Mouse (Mus musculus) kidney, adult 2 months (tissue): ENCODE measurements around the gene Cep70. TPM values are rescaled to one million over a fixed set of nuclear protein-coding genes. Genes with fewer than 3 reads are reported as not detected.
A peak's percentile ranks its signal among the peaks of the same experiment; 100 is the strongest.

Source experiments
- DNase-seq: peaks from one replicate; pipeline ENCODE4 v3.0.0; 2021
- H3K27ac ChIP-seq: fragments of 200-500 bp; 2 replicates; pipeline ENCODE4 v1.5.1; 2012; ENCODE audit warnings: low read depth, low read length, control low read depth, inconsistent platforms; ENCODE audit not compliant: insufficient read depth
- H3K27me3 ChIP-seq: fragments of 200-500 bp; replicated peaks from 2 replicates; pipeline ENCODE4 v1.6.1; 2012; ENCODE audit warnings: mild to moderate bottlenecking, moderate library complexity, low read length, inconsistent platforms; ENCODE audit not compliant: control insufficient read depth, insufficient read depth
- H3K36me3 ChIP-seq: fragments of 200-500 bp; 2 replicates; pipeline ENCODE4 v1.6.1; 2012; ENCODE audit warnings: mild to moderate bottlenecking, moderate library complexity, low read length, inconsistent platforms; ENCODE audit not compliant: control insufficient read depth, insufficient read depth
- H3K4me1 ChIP-seq: fragments of 200-500 bp; 2 replicates; pipeline ENCODE4 v1.6.1; 2011; ENCODE audit warnings: low read length; ENCODE audit not compliant: control insufficient read depth, insufficient read depth
- H3K4me3 ChIP-seq: fragments of 200-500 bp; 2 replicates; pipeline ENCODE4 v1.5.1; 2011; ENCODE audit warnings: mild to moderate bottlenecking, low read depth, low read length, control low read depth; ENCODE audit not compliant: insufficient read depth
- CTCF ChIP-seq: fragments of 200-500 bp; conservative IDR thresholded peaks from 2 replicates; pipeline ENCODE4 v1.5.1; 2011; ENCODE audit warnings: low read depth, mild to moderate bottlenecking, control low read depth, low read length, moderate library complexity, mixed read lengths; ENCODE audit not compliant: insufficient read depth, insufficient read length
- POLR2A ChIP-seq: fragments of 200-500 bp; IDR thresholded peaks from one replicate; pipeline ENCODE4 v1.6.1; 2011; ENCODE audit warnings: low read depth, low read length, control low read depth
- WGBS: fragments of 180-500 bp; shearing (Covaris S2); methylation state at CpG from one replicate; pipeline ENCODE4 v1.1.7; 2018; 5-methylcytosine and 5-hydroxymethylcytosine counted together
- polyA plus RNA-seq: library from polyadenylated mRNA; depleted of rRNA; stranded (reverse); fragments of >200 nt; gene quantifications from 2 replicates; pipeline ENCODE4 v1.2.3, GENCODE M21; 2012

The Cep70 gene
- polyA plus RNA-seq, 1 experiment: 2.2 TPM

DNA sequence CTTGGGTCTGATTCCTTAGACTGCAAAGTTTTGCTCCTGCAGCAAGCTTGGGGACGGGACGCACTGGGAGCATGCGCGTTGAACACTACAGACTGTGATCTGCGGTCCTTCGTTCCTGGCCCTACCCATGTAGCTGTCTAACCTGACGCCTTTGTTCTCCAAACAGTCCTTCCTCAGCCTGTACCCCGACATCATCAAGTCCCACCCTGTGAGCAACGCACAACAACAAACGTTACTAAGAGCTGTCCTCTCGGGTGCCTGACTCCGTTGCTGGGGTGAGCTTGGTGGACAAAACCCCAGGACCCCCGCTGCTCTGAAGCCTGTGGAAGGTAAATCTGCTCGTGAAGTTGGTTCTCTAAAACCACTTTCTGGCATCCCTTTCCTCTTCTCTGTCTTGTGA, 6.0 kb upstream of the Cep70 start, which contains the start of gene Faiml:
TSS of gene Faiml (minus strand) at position 101 of the 400 bp plus-strand sequence.
- Histone ChIP-seq H3K4me3 (no peak within 1 kb of the TSS), H3K27ac (no peak within 1 kb of the TSS), H3K4me1 (no peaks in the 10 kb centered on the region), H3K27me3 (no peaks in the 10 kb centered on the region), H3K36me3 (no peaks in the 10 kb centered on the region)
- 88% methylated on average over 14 of the region's 14 CpGs for WGBS
- TF ChIP-seq CTCF (no peak), POLR2A (no peak)
- DNase-seq: no peak

DNA sequence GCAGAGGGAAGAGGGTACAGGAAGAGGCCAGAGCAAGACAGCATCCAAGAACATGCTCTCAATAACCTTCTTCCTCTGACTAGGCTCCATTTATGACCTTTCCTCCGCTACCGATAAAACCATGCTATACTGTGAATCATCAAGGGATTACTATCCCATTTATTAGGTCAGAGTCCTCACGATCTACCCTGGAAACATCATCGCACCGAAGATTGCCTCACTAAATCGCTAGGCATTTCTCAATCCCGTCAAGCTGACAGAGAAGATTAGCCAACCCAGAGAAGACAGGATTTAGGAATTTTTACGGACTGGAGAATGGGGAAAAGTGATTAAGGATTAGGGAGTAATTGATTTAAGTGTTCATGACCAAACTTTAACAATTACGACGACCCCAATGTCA, 4.9 kb upstream of the Cep70 start:
- Histone ChIP-seq H3K36me3 (no peaks in the 10 kb centered on the region), H3K4me3 (no peak overlapping the region), H3K27ac (no peak overlapping the region), H3K4me1 (peaks cover 2% of the 10 kb centered on the region; the same call in 1 of the 2 replicates), H3K27me3 (no peaks in the 10 kb centered on the region)
- TF ChIP-seq POLR2A (no peak), CTCF (no peak)
- no peak for DNase-seq
- 85% methylated on average over 10 of the region's 10 CpGs for WGBS

DNA sequence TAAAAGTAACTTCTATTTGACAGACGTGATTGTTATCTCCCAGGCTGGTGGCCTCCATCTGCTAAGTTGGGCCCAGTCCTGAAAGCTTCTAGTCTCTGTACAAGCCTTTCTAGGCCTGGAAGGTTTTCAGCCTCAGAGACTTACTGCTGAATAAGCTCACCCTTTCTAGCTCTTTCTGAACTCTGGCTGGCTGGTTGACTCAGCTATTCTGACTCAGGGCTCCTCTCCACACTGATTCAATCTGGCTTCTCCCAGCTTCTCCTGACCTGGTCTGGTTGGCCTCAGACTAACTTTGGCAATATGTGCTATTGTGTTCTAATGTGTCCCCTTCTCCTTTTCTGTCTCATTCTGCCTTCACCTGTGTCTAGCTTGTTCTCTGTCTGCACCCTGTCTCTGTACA, 3.9 kb upstream of the Cep70 start:
- H3K4me3 ChIP-seq: no peak overlapping the region
- no peak for DNase-seq
- TF ChIP-seq CTCF (no peak), POLR2A (no peak)
- 59% methylated on average over 1 of the region's 1 CpGs for WGBS
- H3K27me3 ChIP-seq: no peaks in the 10 kb centered on the region
- H3K4me1 ChIP-seq: peaks cover 2% of the 10 kb centered on the region; the same call in 1 of the 2 replicates
- no peaks in the 10 kb centered on the region for H3K36me3 ChIP-seq
- H3K27ac ChIP-seq: no peak overlapping the region

DNA sequence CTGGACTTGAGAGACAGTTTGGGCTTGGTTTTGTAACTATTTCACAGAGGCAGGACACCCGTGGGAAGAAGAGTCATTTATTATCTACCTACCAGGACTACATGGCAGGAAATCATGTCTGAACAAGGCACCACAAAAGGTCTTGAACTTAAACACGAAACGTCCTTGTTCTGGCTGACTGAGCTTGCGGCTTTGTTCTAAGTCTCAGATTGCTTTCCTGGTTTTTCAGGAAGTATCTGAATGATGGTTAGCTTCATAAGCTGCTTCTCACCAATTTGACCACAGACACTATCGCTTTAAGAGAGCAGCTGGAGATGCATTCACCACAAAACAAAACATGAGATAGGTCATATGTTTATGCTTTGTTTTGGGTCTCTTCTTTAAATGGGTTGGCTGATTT, 2.6 kb upstream of the Cep70 start:
- Histone ChIP-seq H3K36me3 (no peaks in the 10 kb centered on the region), H3K27me3 (no peaks in the 10 kb centered on the region), H3K4me1 (peaks cover 2% of the 10 kb centered on the region; the same call in 1 of the 2 replicates), H3K4me3 (no peak overlapping the region), H3K27ac (no peak overlapping the region)
- no peak for DNase-seq
- WGBS: 40% methylated on average over 5 of the region's 5 CpGs
- no peak for TF ChIP-seq POLR2A
- TF ChIP-seq CTCF: no peak

DNA sequence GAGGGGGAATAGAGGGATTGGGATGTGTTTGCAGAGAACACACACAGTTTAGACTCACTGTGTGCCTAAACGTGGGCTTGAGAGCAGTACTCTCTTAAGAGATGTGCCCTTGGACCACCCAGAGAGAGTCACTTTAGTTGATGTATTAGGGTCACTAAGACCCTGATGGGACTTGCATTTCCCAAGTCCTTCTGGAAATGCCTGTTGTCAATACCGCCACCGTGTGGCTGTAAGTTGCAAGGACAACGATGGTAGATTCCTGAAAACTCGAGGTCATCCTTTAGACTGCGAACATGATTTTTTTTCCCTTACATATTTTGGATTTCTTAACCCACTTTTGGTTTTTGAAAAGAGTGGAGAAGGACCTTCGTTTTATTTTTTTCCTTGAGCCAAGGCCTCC, 1.1 kb upstream of the Cep70 start:
- Histone ChIP-seq H3K27me3 (no peaks in the 10 kb centered on the region), H3K36me3 (no peaks in the 10 kb centered on the region), H3K27ac (no peak overlapping the region), H3K4me3 (no peak overlapping the region), H3K4me1 (peaks cover 2% of the 10 kb centered on the region; the same call in 1 of the 2 replicates)
- TF ChIP-seq POLR2A: no peak
- peak; percentile 84 for TF ChIP-seq CTCF
- DNase-seq: peak; percentile 66
- 1% methylated on average over 7 of the region's 7 CpGs for WGBS

DNA sequence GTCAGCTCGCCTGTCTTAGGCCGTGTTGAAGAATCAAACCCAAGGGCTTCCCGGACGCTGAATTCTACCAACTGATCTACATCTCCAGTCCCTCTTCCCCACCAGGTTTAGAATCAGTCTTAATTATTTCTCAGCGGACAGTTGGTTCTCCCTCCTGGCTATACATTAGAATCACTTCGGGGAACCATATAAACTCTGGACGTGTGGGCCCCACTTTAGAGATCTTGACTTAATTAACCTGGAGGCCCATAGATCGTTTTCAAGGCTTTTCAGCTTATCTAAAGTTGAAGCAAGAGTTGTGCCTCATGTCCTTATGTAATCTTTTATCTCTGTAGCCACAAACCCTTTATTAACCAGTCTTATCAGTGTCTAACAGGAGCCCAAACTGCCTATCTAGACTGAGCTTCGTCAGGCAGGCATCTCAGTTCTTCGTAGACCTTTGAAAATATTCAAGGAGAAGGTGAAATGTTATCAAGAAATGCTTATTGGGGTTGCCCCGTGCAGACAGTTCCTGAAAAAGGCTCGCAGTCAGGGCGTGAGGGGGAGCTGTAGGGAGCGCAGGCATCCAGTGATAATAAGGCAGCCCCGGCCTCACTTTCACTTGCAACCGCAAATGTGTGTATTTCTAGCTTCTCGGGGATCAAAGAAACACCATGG, 506 bp upstream of the Cep70 start:
- Histone ChIP-seq H3K4me1 (peaks cover 2% of the 10 kb centered on the region; the same call in 1 of the 2 replicates), H3K27ac (peak overlapping the region; percentile 44; the same call in 1 of the 2 replicates), H3K4me3 (peak overlapping the region; percentile 84), H3K27me3 (no peaks in the 10 kb centered on the region), H3K36me3 (no peaks in the 10 kb centered on the region)
- WGBS: 7% methylated on average over 17 of the region's 17 CpGs
- TF ChIP-seq POLR2A (no peak), CTCF (no peak)
- no peak for DNase-seq

DNA sequence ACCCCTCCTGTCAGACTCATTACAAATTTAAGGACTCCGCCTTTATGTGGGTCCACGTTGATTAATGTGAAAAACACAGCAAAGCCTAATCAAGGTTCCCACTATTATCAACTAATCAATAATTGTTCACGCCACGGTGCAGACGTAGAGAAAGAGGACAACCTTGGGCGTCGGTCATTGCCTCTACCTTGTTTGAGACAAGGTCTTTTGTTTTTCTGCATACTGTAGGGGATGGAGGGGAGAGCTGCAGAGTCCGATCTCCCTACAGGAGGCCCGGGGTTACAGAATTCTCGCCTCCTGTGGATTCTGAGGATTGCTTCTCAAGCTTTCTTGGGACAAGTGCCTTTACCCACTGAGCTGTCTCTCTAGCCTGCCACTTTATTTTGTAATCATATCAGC, 727 bp downstream of the Cep70 start:
- no peak for TF ChIP-seq CTCF
- no peak for TF ChIP-seq POLR2A
- no peaks in the 10 kb centered on the region for H3K36me3 ChIP-seq
- DNase-seq: peak; percentile 3
- H3K4me1 ChIP-seq: peaks cover 2% of the 10 kb centered on the region; the same call in 1 of the 2 replicates
- H3K27me3 ChIP-seq: no peaks in the 10 kb centered on the region
- WGBS: 5% methylated on average over 10 of the region's 10 CpGs
- peak overlapping the region; percentile 84 for H3K4me3 ChIP-seq
- no peak overlapping the region for H3K27ac ChIP-seq
